17 mouse cellular contexts compared by ENCODE assay signal in the genomic region with DNA sequence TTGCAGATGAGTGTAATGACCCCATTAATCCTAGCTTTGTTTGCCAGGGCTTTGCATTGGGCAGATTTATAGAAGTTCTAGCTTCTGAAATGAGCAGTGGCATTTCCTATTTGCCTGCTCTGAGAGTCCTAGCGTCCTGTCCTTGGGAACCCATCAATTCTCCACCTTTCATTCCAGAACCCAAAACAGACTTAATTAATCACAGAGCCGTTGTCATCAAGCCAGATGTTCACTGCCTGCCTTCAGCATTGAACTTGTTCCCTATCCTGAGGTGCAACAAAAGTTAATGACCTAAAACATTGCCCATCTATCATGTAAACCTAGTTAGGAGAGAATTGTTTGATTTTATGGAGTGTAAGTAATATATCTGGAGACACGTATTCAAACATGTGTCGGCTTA.
DNase-seq lines count a peak whose midpoint lies in the region; ATAC-seq and TF ChIP-seq lines count a peak whose summit lies in the region.
"Had no signal": no experiment of that assay in that cellular context is flagged by ENCODE, and none has a peak within 500 bp of the region (broad histone marks: within the 10 kb centered on the region; RNA-seq: fewer than 3 reads in every experiment).

No protein-coding gene starts in this region.

- peak overlapping the region; percentile 51 for H3K27ac ChIP-seq in liver, embryonic 14.5 days
- peak overlapping the region; percentile 31; the same call in 1 of the 2 replicates for H3K27ac ChIP-seq in liver, embryonic 16.5 days (ENCODE audit: low read length)
- H3K27ac ChIP-seq: heart, embryonic 15.5 days; limb, embryonic 15.5 days; midbrain, embryonic 10.5 days had no signal

- no peak overlapping the region; the same call in 1 of the 2 replicates for H3K9ac ChIP-seq in liver, embryonic 14.5 days (replicated peaks)
- no peak overlapping the region for H3K9ac ChIP-seq in liver, embryonic 16.5 days (ENCODE audit: low read depth, low read length)
- H3K9ac ChIP-seq: heart, embryonic 15.5 days; hindbrain, embryonic 14.5 days; limb, embryonic 15.5 days had no signal

- TF ChIP-seq EP300 in liver, embryonic 14.5 days (IDR thresholded peaks at IDR 0.05; ENCODE audit: low read depth): no peak

- DNase-seq in kidney, adult 9 months: peak; percentile 19
- DNase-seq in kidney, adult 18-20 months: no peak
- no peak for DNase-seq in liver, embryonic 14.5 days (ENCODE audit: low read depth in 3 of 3, low spot score in 3 of 3)
- no peak for DNase-seq in liver
- peak; percentile 51 for DNase-seq in forelimb bud, embryonic 11.5 days (ENCODE audit: low read depth, low spot score)
- no peak for DNase-seq in retina, embryonic 14.5 days (ENCODE audit: low spot score)
- DNase-seq: adrenal gland, postnatal 25 days; cerebellum, adult 8-10 months; cerebellum, postnatal 36 days; heart, postnatal 4 days; lung, postnatal 4 days; right cerebral cortex, postnatal 14 days had no signal

- H3K9me3 ChIP-seq in liver, embryonic 14.5 days (ENCODE audit: control insufficient read depth, low read length): no peaks in the 10 kb centered on the region
- H3K9me3 ChIP-seq in liver, embryonic 16.5 days (replicated peaks; ENCODE audit: control insufficient read depth, low read length): no peaks in the 10 kb centered on the region
- H3K9me3 ChIP-seq: heart, embryonic 15.5 days; limb, embryonic 15.5 days; midbrain, embryonic 10.5 days had no signal

- no peaks in the 10 kb centered on the region for H3K36me3 ChIP-seq in liver, embryonic 14.5 days (replicated peaks; ENCODE audit: control insufficient read depth, insufficient read depth, low read depth)
- no peaks in the 10 kb centered on the region for H3K36me3 ChIP-seq in liver, embryonic 16.5 days (ENCODE audit: control insufficient read depth, insufficient read depth)
- H3K36me3 ChIP-seq: heart, embryonic 15.5 days; limb, embryonic 15.5 days; midbrain, embryonic 10.5 days had no signal

- no peak overlapping the region; the same call in 1 of the 2 replicates for H3K4me2 ChIP-seq in liver, embryonic 14.5 days (ENCODE audit: low read depth)
- no peak overlapping the region for H3K4me2 ChIP-seq in liver, embryonic 16.5 days (ENCODE audit: low read depth, low read length)
- H3K4me2 ChIP-seq: heart, embryonic 15.5 days; hindbrain, embryonic 14.5 days; limb, embryonic 15.5 days had no signal

- peaks cover 32 to 35% of the 10 kb centered on the region in 2 experiments for H3K4me1 ChIP-seq in liver, embryonic 14.5 days (replicated peaks; ENCODE audit: control insufficient read depth in 2 of 2, insufficient read depth in 2 of 2, low read length in 1 of 2)
- peaks cover 35% of the 10 kb centered on the region for H3K4me1 ChIP-seq in liver, embryonic 16.5 days (ENCODE audit: control insufficient read depth, low read depth, low read length)
- H3K4me1 ChIP-seq: midbrain, embryonic 10.5 days had no signal

- WGBS in liver, embryonic 14.5 days (ENCODE audit: insufficient replicate concordance): 77% methylated on average over 4 of the region's 4 CpGs
- 72% methylated on average over 4 of the region's 4 CpGs for WGBS in liver, embryonic 16.5 days (ENCODE audit: insufficient replicate concordance)

- no peak for ATAC-seq in liver, embryonic 14.5 days (ENCODE audit: insufficient read depth)
- no peak for ATAC-seq in liver, embryonic 16.5 days (ENCODE audit: low read depth)

- H3K27me3 ChIP-seq in liver, embryonic 14.5 days (ENCODE audit: control insufficient read depth, insufficient read depth, low read length): no peaks in the 10 kb centered on the region
- H3K27me3 ChIP-seq in liver, embryonic 16.5 days (ENCODE audit: control insufficient read depth, insufficient read depth, low read depth, low read length): no peaks in the 10 kb centered on the region
- H3K27me3 ChIP-seq: heart, embryonic 15.5 days; limb, embryonic 15.5 days had no signal

- H3K4me3 ChIP-seq in liver, embryonic 14.5 days (ENCODE audit: insufficient read depth in 1 of 2, low read depth in 2 of 2, low read length in 2 of 2): no peak overlapping the region
- no peak overlapping the region for H3K4me3 ChIP-seq in liver, embryonic 16.5 days (ENCODE audit: low read depth, low read length)
- H3K4me3 ChIP-seq: heart, embryonic 15.5 days; limb, embryonic 15.5 days; midbrain, embryonic 10.5 days had no signal

- TF ChIP-seq CTCF in liver, embryonic 14.5 days (IDR thresholded peaks at IDR 0.05; ENCODE audit: low read depth): no peak

Comparison
In these comparisons a context has a peak if more than half of its experiments do, and no peak if none do; other contexts are left out.
1. DNase-seq: peak in kidney, adult 9 months (single experiment) and forelimb bud, embryonic 11.5 days (single experiment); none in kidney, adult 18-20 months (single experiment), liver, embryonic 14.5 days (0 of 3), liver (single experiment) and retina, embryonic 14.5 days (single experiment).